Mouse (Mus musculus) small intestine, adult 2 months (tissue): ENCODE results near the gene Slc12a5. TPM values are rescaled to one million over a fixed set of nuclear protein-coding genes. Genes with fewer than 3 reads are reported as not detected.

Experiments
- H3K27ac ChIP-seq: fragments of 200-500 bp; 2 replicates; pipeline ENCODE4 v1.5.1; 2012; ENCODE audit warnings: low read depth, low read length, control low read depth, inconsistent platforms; ENCODE audit not compliant: insufficient read depth
- H3K27me3 ChIP-seq: fragments of 200-500 bp; 2 replicates; pipeline ENCODE4 v1.6.1; 2012; ENCODE audit warnings: mild to moderate bottlenecking, moderate library complexity, low read length, inconsistent platforms; ENCODE audit not compliant: control insufficient read depth, insufficient read depth
- H3K36me3 ChIP-seq: fragments of 200-500 bp; 2 replicates; pipeline ENCODE4 v1.6.1; 2012; ENCODE audit warnings: mild to moderate bottlenecking, low read length, control low read depth, inconsistent platforms; ENCODE audit not compliant: control insufficient read depth, insufficient read depth
- H3K4me1 ChIP-seq: fragments of 200-500 bp; 2 replicates; pipeline ENCODE4 v1.6.1; 2012; ENCODE audit warnings: low read length, inconsistent platforms, mixed read lengths; ENCODE audit not compliant: control insufficient read depth, insufficient read depth, insufficient read length
- H3K4me3 ChIP-seq: fragments of 200-500 bp; 2 replicates; pipeline ENCODE4 v1.5.1; 2012; ENCODE audit warnings: low read depth, mild to moderate bottlenecking, control low read depth, inconsistent platforms, low read length, moderate library complexity
- CTCF ChIP-seq: fragments of 200-500 bp; IDR thresholded peaks from 2 replicates; pipeline ENCODE4 v1.5.1; 2012; ENCODE audit warnings: low read depth, mild to moderate bottlenecking, control low read depth, inconsistent platforms, low read length, moderate library complexity, mixed read lengths; ENCODE audit not compliant: insufficient replicate concordance, insufficient read length; ENCODE audit errors: extremely low read depth
- POLR2A ChIP-seq: fragments of 200-500 bp; IDR thresholded peaks from 2 replicates; pipeline ENCODE4 v1.6.1; 2012; ENCODE audit warnings: low read depth, mild to moderate bottlenecking, control low read depth, inconsistent platforms, low read length, moderate library complexity
- WGBS: fragments of 180-500 bp; shearing (Covaris S2); methylation state at CpG from one replicate; pipeline ENCODE4 v1.1.7; 2018; 5-methylcytosine and 5-hydroxymethylcytosine counted together
- polyA plus RNA-seq: library from polyadenylated mRNA; depleted of rRNA; stranded (reverse); fragments of >200 nt; gene quantifications from 2 replicates; pipeline ENCODE4 v1.2.3, GENCODE M21; 2012

Slc12a5 gene
- polyA plus RNA-seq, 1 experiment: 0.60 TPM

GRCm38 (mm10) chr2:165004237-165004636 lies 43.6 kb downstream of the Slc12a5 start:
- TF ChIP-seq POLR2A: no peak
- no peak for TF ChIP-seq CTCF
- Histone ChIP-seq H3K4me1 (no peaks in the 10 kb centered on the region), H3K4me3 (no peak overlapping the region), H3K27me3 (no peaks in the 10 kb centered on the region), H3K36me3 (peaks cover 71% of the 10 kb centered on the region), H3K27ac (no peak overlapping the region)
- 88% methylated on average over 10 of the region's 10 CpGs for WGBS

- no peak overlapping the region for H3K4me3 ChIP-seq
- H3K36me3 ChIP-seq: peaks cover 66% of the 10 kb centered on the region
- no peaks in the 10 kb centered on the region for H3K27me3 ChIP-seq
- TF ChIP-seq CTCF (no peak), POLR2A (no peak)
- whole genome bisulfite sequencing: 86% methylated on average over 4 of the region's 4 CpGs
- no peak overlapping the region for H3K27ac ChIP-seq
- no peaks in the 10 kb centered on the region for H3K4me1 ChIP-seq
Observed at GRCm38 (mm10) chr2:165006813-165007212, 46.2 kb downstream of the Slc12a5 start.

DNA sequence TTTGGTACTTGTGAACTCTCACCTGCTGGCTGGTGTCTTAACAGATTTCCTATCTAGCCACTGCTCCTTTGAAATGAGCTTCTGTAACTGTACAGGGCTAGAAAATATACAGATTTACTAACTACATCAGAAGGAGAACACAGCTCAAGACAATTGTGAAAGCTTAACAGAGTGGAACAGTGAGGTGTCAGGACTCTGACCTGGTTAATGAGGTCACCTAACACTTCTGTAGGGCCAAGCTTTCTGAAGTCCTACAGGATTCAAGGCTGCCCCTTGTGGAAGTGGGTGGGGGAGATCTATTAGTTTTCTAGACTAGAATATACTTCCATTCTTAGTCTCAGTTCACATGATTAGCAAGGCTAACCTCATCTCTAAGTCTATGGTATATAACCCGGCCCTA lies 47.4 kb downstream of the Slc12a5 start:
- TF ChIP-seq POLR2A: no peak
- no peak for TF ChIP-seq CTCF
- no peak overlapping the region for H3K27ac ChIP-seq
- 92% methylated on average over 1 of the region's 1 CpGs for WGBS
- H3K27me3 ChIP-seq: no peaks in the 10 kb centered on the region
- no peaks in the 10 kb centered on the region for H3K4me1 ChIP-seq
- H3K4me3 ChIP-seq: no peak overlapping the region
- H3K36me3 ChIP-seq: peaks cover 64% of the 10 kb centered on the region

DNA sequence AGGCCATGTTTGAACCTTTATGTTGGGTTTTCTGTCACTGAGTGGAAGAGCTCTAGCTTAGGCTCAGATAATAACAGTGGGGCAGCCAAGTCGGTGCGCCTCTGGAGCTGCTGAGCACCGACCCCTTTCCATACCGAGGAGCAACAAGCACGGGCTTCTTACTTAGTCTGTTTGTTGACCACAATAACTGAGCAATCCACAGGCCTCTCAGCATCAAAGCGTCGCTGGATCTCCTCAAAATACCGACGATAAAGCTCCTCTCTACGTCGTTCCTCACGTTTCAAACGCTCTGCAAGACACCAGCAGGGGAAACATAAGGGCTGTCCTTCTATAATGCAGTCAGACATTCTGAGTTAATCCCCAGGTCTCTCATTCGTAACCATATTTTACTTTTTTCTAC lies 48.6 kb downstream of the Slc12a5 start:
- 96% methylated on average over 14 of the region's 14 CpGs for WGBS
- Histone ChIP-seq H3K36me3 (peaks cover 55% of the 10 kb centered on the region), H3K4me3 (no peak overlapping the region)

GRCm38 (mm10) chr2:165009581-165009980 lies 49.0 kb downstream of the Slc12a5 start:
- no peaks in the 10 kb centered on the region for H3K4me1 ChIP-seq
- TF ChIP-seq CTCF (no peak), POLR2A (no peak)
- WGBS: 57% methylated on average over 2 of the region's 2 CpGs
- H3K27me3 ChIP-seq: no peaks in the 10 kb centered on the region
- no peak overlapping the region for H3K27ac ChIP-seq
- peaks cover 51% of the 10 kb centered on the region for H3K36me3 ChIP-seq
- H3K4me3 ChIP-seq: no peak overlapping the region

More for the DNA sequence above, 48.6 kb downstream of the Slc12a5 start:
- Histone ChIP-seq H3K27me3 (no peaks in the 10 kb centered on the region), H3K4me1 (no peaks in the 10 kb centered on the region), H3K27ac (no peak overlapping the region)
- TF ChIP-seq POLR2A (no peak), CTCF (no peak)

GRCm38 (mm10) chr2:165010351-165010750 lies 49.7 kb downstream of the Slc12a5 start:
- Histone ChIP-seq H3K27ac (no peak overlapping the region), H3K36me3 (peaks cover 44% of the 10 kb centered on the region), H3K27me3 (no peaks in the 10 kb centered on the region), H3K4me1 (no peaks in the 10 kb centered on the region), H3K4me3 (no peak overlapping the region)
- WGBS: 65% methylated on average over 10 of the region's 10 CpGs
- no peak for TF ChIP-seq CTCF
- no peak for TF ChIP-seq POLR2A

DNA sequence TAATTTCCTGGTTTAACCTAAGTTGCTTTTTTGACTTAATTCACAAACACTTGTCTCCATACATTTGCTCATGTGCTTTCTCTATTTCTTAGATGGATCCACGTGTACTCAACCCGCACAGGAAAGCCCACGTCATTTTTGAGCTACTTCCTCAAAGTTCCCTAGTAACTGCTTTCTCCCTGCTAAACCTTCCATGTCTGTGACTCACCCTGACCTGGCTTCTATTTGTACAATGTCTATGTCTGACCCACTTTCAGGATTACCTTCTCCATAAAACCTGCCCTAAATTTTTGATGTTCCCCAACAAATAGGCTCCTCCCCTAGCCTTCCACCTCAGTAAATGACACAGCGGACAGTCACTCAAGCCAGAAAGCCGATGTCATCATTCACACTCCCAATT lies 54.3 kb downstream of the Slc12a5 start:
- Histone ChIP-seq H3K27ac (no peak overlapping the region), H3K4me3 (no peak overlapping the region), H3K27me3 (no peaks in the 10 kb centered on the region), H3K36me3 (peaks cover 26% of the 10 kb centered on the region), H3K4me1 (no peaks in the 10 kb centered on the region)
- whole genome bisulfite sequencing: 66% methylated on average over 5 of the region's 5 CpGs
- TF ChIP-seq POLR2A (no peak), CTCF (no peak)

- H3K27ac ChIP-seq: no peak overlapping the region
- TF ChIP-seq POLR2A: no peak
- no peak for TF ChIP-seq CTCF
- no peak overlapping the region for H3K4me3 ChIP-seq
- H3K36me3 ChIP-seq: peaks cover 15% of the 10 kb centered on the region
- no peaks in the 10 kb centered on the region for H3K27me3 ChIP-seq
- 90% methylated on average over 3 of the region's 3 CpGs for WGBS
- no peaks in the 10 kb centered on the region for H3K4me1 ChIP-seq
Observed at GRCm38 (mm10) chr2:165020490-165020889, 59.9 kb downstream of the Slc12a5 start.
